Comparison of ENCODE assay signal across 14 mouse cellular contexts in genomic region chr3:55087360-55087759, GRCm38 (mm10). TPM values are rescaled to one million over a fixed set of nuclear protein-coding genes. Genes with fewer than 3 reads are reported as not detected.
A peak's percentile ranks its signal among the peaks of the same experiment; 100 is the strongest.
DNase-seq lines count a peak whose midpoint lies in the region; ATAC-seq and TF ChIP-seq lines count a peak whose summit lies in the region.
"Had no signal": no experiment of that assay in that cellular context is flagged by ENCODE, and none has a peak within 500 bp of the region (broad histone marks: within the 10 kb centered on the region; RNA-seq: fewer than 3 reads in every experiment).

No protein-coding gene starts in this region.

- no peaks in the 10 kb centered on the region for H3K79me2 ChIP-seq in CH12.LX (replicated peaks; ENCODE audit: control insufficient read depth, extremely low read depth, insufficient read depth, poor library complexity, severe bottlenecking)

- H3K4me1 ChIP-seq in lung, embryonic 14.5 days (ENCODE audit: insufficient read depth): no peaks in the 10 kb centered on the region
- H3K4me1 ChIP-seq in lung, adult 2 months (ENCODE audit: control insufficient read depth, insufficient read depth, low read length): no peaks in the 10 kb centered on the region
- no peaks in the 10 kb centered on the region for H3K4me1 ChIP-seq in CH12.LX (ENCODE audit: control insufficient read depth in 1 of 2, insufficient read depth in 2 of 2)
- H3K4me1 ChIP-seq in embryonic fibroblast, embryonic 13.5 days (ENCODE audit: control insufficient read depth, insufficient read depth, low read length): no peaks in the 10 kb centered on the region
- H3K4me1 ChIP-seq: kidney, embryonic 15.5 days had no signal

- no peak for TF ChIP-seq POLR2A in lung, adult 2 months (IDR thresholded peaks at IDR 0.05; ENCODE audit: borderline replicate concordance, extremely low read depth, low read depth, low read length)
- no peak for TF ChIP-seq POLR2A in CH12.LX (IDR thresholded peaks at IDR 0.05; ENCODE audit: low read depth, low read length)
- no peak for TF ChIP-seq POLR2A in embryonic fibroblast, embryonic 13.5 days (IDR thresholded peaks at IDR 0.05; ENCODE audit: low read depth, low read length)

- WGBS in lung, embryonic 14.5 days: 53% methylated on average over 4 of the region's 4 CpGs
- 54% methylated on average over 4 of the region's 4 CpGs for WGBS in lung, adult 2 months

- no peak for TF ChIP-seq EP300 in CH12.LX (IDR thresholded peaks at IDR 0.05; ENCODE audit: low read length)

- TF ChIP-seq RAD21 in CH12.LX (IDR thresholded peaks at IDR 0.05; ENCODE audit: low read depth, low read length): peak; percentile 46

- H3K9ac ChIP-seq in lung, embryonic 14.5 days: no peak overlapping the region
- no peak overlapping the region for H3K9ac ChIP-seq in CH12.LX (ENCODE audit: insufficient read depth, low read depth)
- H3K9ac ChIP-seq: hindbrain, embryonic 12.5 days; kidney, embryonic 15.5 days; neural tube, embryonic 13.5 days had no signal

- H3K27me3 ChIP-seq in lung, embryonic 14.5 days (ENCODE audit: insufficient read depth, low read length): no peaks in the 10 kb centered on the region
- no peaks in the 10 kb centered on the region for H3K27me3 ChIP-seq in CH12.LX (replicated peaks)
- H3K27me3 ChIP-seq: hindbrain, embryonic 12.5 days; kidney, embryonic 15.5 days; neural tube, embryonic 13.5 days had no signal

- TF ChIP-seq CTCF in lung, embryonic 14.5 days (IDR thresholded peaks at IDR 0.05; ENCODE audit: low read depth): peak; percentile 40
- TF ChIP-seq CTCF in lung, adult 2 months (IDR thresholded peaks at IDR 0.05; ENCODE audit: insufficient read depth, low read length): no peak
- peak in 1 of 2 experiments; percentile 60; a peak in 2 of 4 replicates for TF ChIP-seq CTCF in CH12.LX (conservative IDR thresholded peaks at IDR 0.05 in 1 of 2, IDR thresholded peaks at IDR 0.05 in 1 of 2; ENCODE audit: low read depth in 2 of 2, low read length in 2 of 2)
- no peak for TF ChIP-seq CTCF in embryonic fibroblast, embryonic 13.5 days (IDR thresholded peaks at IDR 0.05; ENCODE audit: borderline replicate concordance, insufficient read depth, low read length)

- no peaks in the 10 kb centered on the region for H3K36me3 ChIP-seq in lung, embryonic 14.5 days (ENCODE audit: insufficient read depth)
- no peaks in the 10 kb centered on the region for H3K36me3 ChIP-seq in CH12.LX (replicated peaks in 1 of 2; ENCODE audit: control insufficient read depth in 1 of 2, insufficient read depth in 1 of 2, low read length in 1 of 2)
- H3K36me3 ChIP-seq: hindbrain, embryonic 12.5 days; kidney, embryonic 15.5 days; neural tube, embryonic 13.5 days had no signal

- no peak for ATAC-seq in lung, embryonic 14.5 days (ENCODE audit: insufficient read depth)

- no peaks in the 10 kb centered on the region for H3K9me3 ChIP-seq in lung, embryonic 14.5 days (ENCODE audit: low read depth, low read length)
- no peaks in the 10 kb centered on the region for H3K9me3 ChIP-seq in CH12.LX (replicated peaks; ENCODE audit: low read length)
- H3K9me3 ChIP-seq: hindbrain, embryonic 12.5 days; kidney, embryonic 15.5 days; neural tube, embryonic 13.5 days had no signal

- no peak overlapping the region for H3K4me3 ChIP-seq in lung, embryonic 14.5 days (ENCODE audit: low read depth, low read length)
- no peak overlapping the region for H3K4me3 ChIP-seq in lung, adult 2 months (replicated peaks; ENCODE audit: extremely low read depth, low read depth, low read length)
- H3K4me3 ChIP-seq in CH12.LX (replicated peaks in 1 of 3; ENCODE audit: low read depth in 2 of 3, low read length in 2 of 3, poor library complexity in 1 of 3): no peak overlapping the region
- no peak overlapping the region for H3K4me3 ChIP-seq in embryonic fibroblast, embryonic 13.5 days (ENCODE audit: insufficient read depth, low read length)
- H3K4me3 ChIP-seq: hindbrain, embryonic 12.5 days; kidney, embryonic 15.5 days; neural tube, embryonic 13.5 days had no signal

- H3K4me2 ChIP-seq in lung, embryonic 14.5 days: no peak overlapping the region
- no peak overlapping the region for H3K4me2 ChIP-seq in CH12.LX (ENCODE audit: insufficient read depth, low read depth, poor library complexity, severe bottlenecking)
- H3K4me2 ChIP-seq: hindbrain, embryonic 12.5 days; kidney, embryonic 15.5 days; midbrain, embryonic 11.5 days; neural tube, embryonic 13.5 days had no signal

- in situ Hi-C loops in CH12.LX (cut with MboI; ENCODE audit: low pct_ligation_motif_present, low pct_unique_long_range_greater_than_20kb, low sequenced_read_pairs): no loop called here

- intact Hi-C loops in heart, postnatal 36 days (cut with DNase I): no loop called here

- dilution Hi-C loops in CH12.LX (cut with MboI; ENCODE audit: extremely low pct_ligation_motif_present, extremely low pct_unique_long_range_greater_than_20kb, low sequenced_read_pairs): no loop called here

- no peak overlapping the region for H3K27ac ChIP-seq in lung, embryonic 14.5 days (ENCODE audit: low read depth)
- H3K27ac ChIP-seq in CH12.LX (ENCODE audit: insufficient read depth, low read depth): no peak overlapping the region
- H3K27ac ChIP-seq in embryonic fibroblast, embryonic 13.5 days (ENCODE audit: insufficient read depth, low read length): 0 out of 2 replicates have a peak overlapping the region, but pooled peaks have one; percentile 8
- H3K27ac ChIP-seq: hindbrain, embryonic 12.5 days; kidney, embryonic 15.5 days; neural tube, embryonic 13.5 days had no signal

- peak; percentile 55 for DNase-seq in heart, adult 11 months
- DNase-seq in heart, postnatal 36 days: no peak
- DNase-seq in lung, embryonic 14.5 days: no peak
- no peak for DNase-seq in lung, adult 2 months
- DNase-seq in CH12.LX (ENCODE audit: extremely low read depth): no peak
- DNase-seq in layer of hippocampus, adult 11-12 months (ENCODE audit: low spot score): no peak
- DNase-seq: adrenal gland, postnatal 25 days; cerebellum, adult 11 months; liver had no signal

TF ChIP-seq in CH12.LX, 34 proteins besides CTCF, POLR2A, EP300 and RAD21:
- no peak for TF ChIP-seq RCOR1 (conservative IDR thresholded peaks at IDR 0.05; ENCODE audit: low read depth, low read length)
- TF ChIP-seq ETS1 (conservative IDR thresholded peaks at IDR 0.05; ENCODE audit: low read depth, low read length): no peak
- no peak for TF ChIP-seq MAZ (IDR thresholded peaks at IDR 0.05; ENCODE audit: low read depth, low read length)
- TF ChIP-seq ZMIZ1 (IDR thresholded peaks at IDR 0.05; ENCODE audit: low read depth, low read length): no peak
- no peak for TF ChIP-seq USF2 (conservative IDR thresholded peaks at IDR 0.05; ENCODE audit: low read depth, low read length)
- TF ChIP-seq SIN3A (IDR thresholded peaks at IDR 0.05; ENCODE audit: low read length): no peak
- TF ChIP-seq CHD1 (IDR thresholded peaks at IDR 0.05; ENCODE audit: low read depth, low read length): no peak
- TF ChIP-seq MAFK (IDR thresholded peaks at IDR 0.05; ENCODE audit: insufficient replicate concordance, low read length): no peak
- TF ChIP-seq GABPA (IDR thresholded peaks at IDR 0.05; ENCODE audit: insufficient replicate concordance, low read depth, low read length): no peak
- no peak for TF ChIP-seq E2F4 (IDR thresholded peaks at IDR 0.05; ENCODE audit: insufficient replicate concordance, low read depth, low read length)
- no peak for TF ChIP-seq USF1 (IDR thresholded peaks at IDR 0.05; ENCODE audit: low read depth, low read length)
- TF ChIP-seq ELF1 (IDR thresholded peaks at IDR 0.05; ENCODE audit: low read depth, low read length): no peak
- no peak for TF ChIP-seq ZC3H11A (IDR thresholded peaks at IDR 0.05; ENCODE audit: low read depth, low read length)
- TF ChIP-seq MAX (IDR thresholded peaks at IDR 0.05; ENCODE audit: low read length): no peak
- no peak for TF ChIP-seq PAX5 (IDR thresholded peaks at IDR 0.05; ENCODE audit: low read length)
- TF ChIP-seq BHLHE40 (IDR thresholded peaks at IDR 0.05; ENCODE audit: low read depth, low read length): no peak
- no peak for TF ChIP-seq MXI1 (IDR thresholded peaks at IDR 0.05; ENCODE audit: low read depth, low read length)
- no peak for TF ChIP-seq SMC3 (IDR thresholded peaks at IDR 0.05; ENCODE audit: low read depth, low read length)
- TF ChIP-seq JUND (conservative IDR thresholded peaks at IDR 0.05; ENCODE audit: low read depth, low read length): no peak
- TF ChIP-seq TBP (conservative IDR thresholded peaks at IDR 0.05; ENCODE audit: low read depth, low read length): no peak

RNA-seq across cellular contexts. Expression of gene Spg20, which starts 24.5 kb away (rescaled TPM):
- total RNA-seq in heart, postnatal 36 days (2021): 10 to 100 TPM; 40.3 to 40.9 TPM
- polyA plus RNA-seq in lung, embryonic 14.5 days (2014; fragmentation: Nextera tagmentation; extraction: Ambion mirVana): 45.9 and 46.9 TPM in 2 replicates
- 13.2 and 15.4 TPM in 2 replicates for polyA plus RNA-seq in lung, adult 2 months (2012; rRNA removed)
- total RNA-seq in CH12.LX (2012; rRNA removed) (31.5 and 34.5 TPM in 2 replicates), CH12.LX (2014; rRNA removed) (37.6 and 38.2 TPM in 2 replicates)
- 43.0 and 51.3 TPM in 2 replicates for polyA plus RNA-seq in CH12.LX (2012; ENCODE audit: insufficient read length, low read depth)
- 63.0 and 70.3 TPM in 2 replicates for polyA plus RNA-seq in embryonic fibroblast, embryonic 13.5 days (2011; ENCODE audit: insufficient read length, low read depth, missing spikeins)

RNA-seq across cellular contexts. Expression of gene Ccna1, which starts 32.1 kb away (rescaled TPM):
- not detected for total RNA-seq in heart, postnatal 36 days (2021)
- polyA plus RNA-seq in lung, embryonic 14.5 days (2014; fragmentation: Nextera tagmentation; extraction: Ambion mirVana): 1.4 and 1.5 TPM in 2 replicates
- 1.0 and 1.3 TPM in 2 replicates for polyA plus RNA-seq in lung, adult 2 months (2012; rRNA removed)
- total RNA-seq in CH12.LX (2012; rRNA removed): not detected in 2 replicates
- total RNA-seq in CH12.LX (2014; rRNA removed): not detected in 2 replicates
- not detected in 2 replicates for polyA plus RNA-seq in CH12.LX (2012; ENCODE audit: insufficient read length, low read depth)
- 0.70 TPM in 1 of 2 replicates, not detected in the other for polyA plus RNA-seq in embryonic fibroblast, embryonic 13.5 days (2011; ENCODE audit: insufficient read length, low read depth, missing spikeins)
- total RNA-seq: adrenal gland, postnatal 25 days had no signal

RNA-seq across cellular contexts. Expression of gene Ccdc169, which starts 49.8 kb away (rescaled TPM):
- not detected for total RNA-seq in heart, postnatal 36 days (2021)
- 0.07 TPM in 1 of 2 replicates, not detected in the other for polyA plus RNA-seq in lung, embryonic 14.5 days (2014; fragmentation: Nextera tagmentation; extraction: Ambion mirVana)
- not detected in 2 replicates for polyA plus RNA-seq in lung, adult 2 months (2012; rRNA removed)
- total RNA-seq in CH12.LX (2012; rRNA removed) (0.08 and 0.13 TPM in 2 replicates), CH12.LX (2014; rRNA removed) (0.15 TPM in 1 of 2 replicates, not detected in the other)
- 0.10 and 0.14 TPM in 2 replicates for polyA plus RNA-seq in CH12.LX (2012; ENCODE audit: insufficient read length, low read depth)
- polyA plus RNA-seq in embryonic fibroblast, embryonic 13.5 days (2011; ENCODE audit: insufficient read length, low read depth, missing spikeins): 0.17 and 0.35 TPM in 2 replicates
- total RNA-seq: adrenal gland, postnatal 25 days had no signal
- polyA plus RNA-seq: midbrain, embryonic 11.5 days; neural tube, embryonic 13.5 days had no signal
